Mouse (Mus musculus) hindbrain, postnatal 0 days (tissue): Measurements from ENCODE around the gene Apobec4. TPM values are rescaled to one million over a fixed set of nuclear protein-coding genes. Genes with fewer than 3 reads are reported as not detected.
A peak's percentile ranks its signal among the peaks of the same experiment; 100 is the strongest.
"Not testable (repeated sequence)": the region's sequence is repeated elsewhere in the genome, so short reads cannot be mapped to it uniquely, and the experiment has no call there.

Experiments used
- ATAC-seq: fragments of 200-750 bp; cut with Nextera tagmentation; 2 replicates; pipeline ENCODE4 v1.8.0; 2017; ENCODE audit warnings: mild to moderate bottlenecking, moderate TSS enrichment, moderate library complexity
- DNase-seq: peaks from one replicate; pipeline ENCODE4 v3.0.0-alpha.2; 2015; ENCODE audit warnings: low spot score
- H3K27ac ChIP-seq: fragments of 300-500 bp; sonication (generic); 2 replicates; pipeline ENCODE4 v1.5.1; 2014; ENCODE audit warnings: mild to moderate bottlenecking
- H3K27me3 ChIP-seq: fragments of 300-500 bp; sonication (generic); 2 replicates; pipeline ENCODE4 v1.6.1; 2014; ENCODE audit warnings: low read length, mixed read lengths; ENCODE audit not compliant: insufficient read depth
- H3K36me3 ChIP-seq: fragments of 300-500 bp; sonication (generic); 2 replicates; pipeline ENCODE4 v1.6.1; 2014; ENCODE audit warnings: low read length, mixed read lengths; ENCODE audit not compliant: insufficient read depth
- H3K4me1 ChIP-seq: fragments of 300-500 bp; sonication (generic); 2 replicates; pipeline ENCODE4 v1.6.1; 2014; ENCODE audit warnings: antibody characterized with exemption, low read length, mixed read lengths; ENCODE audit not compliant: insufficient read depth
- H3K4me2 ChIP-seq: fragments of 300-500 bp; sonication (generic); 2 replicates; pipeline ENCODE4 v1.6.1; 2014; ENCODE audit warnings: low read depth, mild to moderate bottlenecking, low read length, moderate library complexity, mixed read lengths
- H3K4me3 ChIP-seq: fragments of 300-500 bp; sonication (generic); 2 replicates; pipeline ENCODE4 v1.5.1; 2014; ENCODE audit warnings: low read length
- H3K9ac ChIP-seq: fragments of 300-500 bp; sonication (generic); replicated peaks from 2 replicates; pipeline ENCODE4 v1.6.1; 2014; ENCODE audit warnings: mild to moderate bottlenecking, low read length, moderate library complexity, mixed read lengths
- H3K9me3 ChIP-seq: fragments of 300-500 bp; sonication (generic); 2 replicates; pipeline ENCODE4 v1.6.1; 2016; ENCODE audit warnings: low read length, mixed read lengths
- CTCF ChIP-seq: IDR thresholded peaks from 2 replicates; pipeline ENCODE4 v1.5.1; 2016; ENCODE audit warnings: antibody characterized with exemption, control low read depth, low read depth
- WGBS: fragments of 180-500 bp; shearing (Covaris S2); extraction: QIAGEN DNeasy Blood & Tissue Kit; methylation state at CpG from one replicate; pipeline ENCODE4 v1.1.7; 2014; 5-methylcytosine and 5-hydroxymethylcytosine counted together
- polyA plus RNA-seq: library from polyadenylated mRNA; unstranded; fragments of >200 nt; fragmentation: Nextera tagmentation; extraction: Ambion mirVana; gene quantifications from 2 replicates; pipeline ENCODE4 v1.2.1, GENCODE M21; 2015
- total RNA-seq: library from RNA; depleted of rRNA; stranded (reverse); fragments of >200 nt; gene quantifications from 2 replicates; pipeline ENCODE4 v1.2.3, GENCODE M21; 2014

Apobec4 gene
- total and polyA plus RNA-seq, 2 experiments from 2014 or later: not detected

- H3K9me3 ChIP-seq: no peaks in the 10 kb centered on the region
- H3K9ac ChIP-seq: no peak overlapping the region
- no peaks in the 10 kb centered on the region for H3K4me1 ChIP-seq
- no peaks in the 10 kb centered on the region for H3K27me3 ChIP-seq
- ATAC-seq (0 out of 2 replicates have a peak, but pooled peaks have one; percentile 45), DNase-seq (peak; percentile 61)
- peak; percentile 64 for TF ChIP-seq CTCF
- H3K4me2 ChIP-seq: no peak overlapping the region
- H3K4me3 ChIP-seq: no peak overlapping the region
- 37% methylated on average over 10 of the region's 10 CpGs for WGBS
- no peak overlapping the region for H3K27ac ChIP-seq
- peaks cover 11% of the 10 kb centered on the region for H3K36me3 ChIP-seq
Observed at GRCm38 (mm10) chr1:152779071-152779737, 28.9 kb downstream of the Apobec4 start.

GRCm38 (mm10) chr1:152784620-152785019 is 34.3 kb downstream of the Apobec4 start:
- ATAC-seq (no peak), DNase-seq (no peak)
- no peaks in the 10 kb centered on the region for H3K9me3 ChIP-seq
- no peak overlapping the region for H3K27ac ChIP-seq
- H3K27me3 ChIP-seq: no peaks in the 10 kb centered on the region
- H3K36me3 ChIP-seq: no peaks in the 10 kb centered on the region
- H3K4me3 ChIP-seq: no peak overlapping the region
- no peak overlapping the region for H3K9ac ChIP-seq
- no peak overlapping the region for H3K4me2 ChIP-seq
- WGBS: 97% methylated on average over 8 of the region's 8 CpGs
- no peak for TF ChIP-seq CTCF
- H3K4me1 ChIP-seq: no peaks in the 10 kb centered on the region

DNA sequence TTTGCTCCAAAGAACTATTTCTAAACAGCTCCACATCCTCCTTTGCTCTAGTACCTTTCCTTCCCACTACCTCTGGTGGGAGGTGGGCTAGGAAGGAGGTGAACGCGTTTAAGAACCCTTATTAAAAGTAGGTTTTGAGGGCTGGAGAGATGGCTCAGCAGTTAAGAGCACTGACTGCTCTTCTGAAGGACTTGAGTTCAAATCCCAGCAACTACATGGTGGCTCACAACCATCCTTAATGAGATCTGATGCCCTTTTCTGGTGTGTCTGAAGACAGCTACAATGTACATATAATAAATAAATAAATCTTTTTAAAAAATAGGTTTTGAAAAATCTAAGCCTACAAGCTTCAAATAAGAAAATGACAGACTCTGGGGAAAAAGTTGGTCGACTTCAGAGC is 35.1 kb downstream of the Apobec4 start:
- H3K9me3 ChIP-seq, H3K4me1 ChIP-seq, H3K4me2 ChIP-seq, H3K9ac ChIP-seq, H3K4me3 ChIP-seq, ATAC-seq, H3K27me3 ChIP-seq, DNase-seq, H3K36me3 ChIP-seq, H3K27ac ChIP-seq: not testable (repeated sequence)
- 87% methylated on average over 3 of the region's 3 CpGs for WGBS

GRCm38 (mm10) chr1:152786953-152787352 is 36.6 kb downstream of the Apobec4 start:
- Histone ChIP-seq H3K4me1 (no peaks in the 10 kb centered on the region), H3K4me2 (no peak overlapping the region), H3K9ac (no peak overlapping the region), H3K4me3 (no peak overlapping the region), H3K27ac (no peak overlapping the region), H3K9me3 (no peaks in the 10 kb centered on the region), H3K27me3 (no peaks in the 10 kb centered on the region), H3K36me3 (no peaks in the 10 kb centered on the region)
- ATAC-seq (no peak), DNase-seq (no peak)
- no peak for TF ChIP-seq CTCF
- WGBS: 94% methylated on average over 4 of the region's 4 CpGs

DNA sequence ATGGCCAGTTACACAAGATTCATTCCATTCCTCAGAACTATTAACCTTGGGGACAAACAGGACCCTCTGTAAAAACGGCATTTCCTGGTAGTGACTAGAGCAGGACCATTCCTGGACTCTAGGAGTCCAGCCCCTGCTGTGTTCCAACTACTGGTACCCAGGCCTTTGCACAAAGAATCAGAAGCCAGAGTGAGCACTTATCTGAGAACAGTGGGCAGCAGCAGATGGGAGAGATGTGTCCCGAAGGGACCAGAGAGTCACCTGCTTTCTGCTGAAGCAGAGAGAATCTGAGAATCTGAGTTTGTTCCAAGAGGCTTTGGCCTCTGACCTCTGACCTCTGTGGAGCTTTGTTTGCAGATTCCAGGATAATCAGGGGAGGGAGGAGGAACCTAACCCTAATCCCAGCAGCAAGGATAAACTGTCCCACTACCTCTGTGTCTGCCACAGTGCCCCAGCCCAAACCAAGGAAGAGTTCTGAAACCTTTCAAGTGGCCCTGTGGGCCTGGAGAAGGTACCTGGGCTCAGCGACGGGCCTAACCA is 37.8 kb downstream of the Apobec4 start:
- Histone ChIP-seq H3K9me3 (no peaks in the 10 kb centered on the region), H3K4me3 (no peak overlapping the region), H3K27me3 (no peaks in the 10 kb centered on the region), H3K27ac (no peak overlapping the region), H3K36me3 (no peaks in the 10 kb centered on the region), H3K4me2 (no peak overlapping the region), H3K9ac (no peak overlapping the region), H3K4me1 (no peaks in the 10 kb centered on the region)
- DNase-seq (no peak), ATAC-seq (no peak)
- TF ChIP-seq CTCF: no peak
- 50% methylated on average over 4 of the region's 4 CpGs for WGBS

- DNase-seq: peak; percentile 68
- H3K4me3 ChIP-seq: no peak overlapping the region
- 28% methylated on average over 12 of the region's 12 CpGs for WGBS
- H3K9ac ChIP-seq: no peak overlapping the region
- no peak overlapping the region for H3K27ac ChIP-seq
- no peaks in the 10 kb centered on the region for H3K4me1 ChIP-seq
- H3K4me2 ChIP-seq: no peak overlapping the region
- no peaks in the 10 kb centered on the region for H3K36me3 ChIP-seq
- no peaks in the 10 kb centered on the region for H3K9me3 ChIP-seq
- H3K27me3 ChIP-seq: no peaks in the 10 kb centered on the region
- peak; percentile 68 for ATAC-seq
- TF ChIP-seq CTCF: peak; percentile 67
Observed at GRCm38 (mm10) chr1:152790254-152790653, 39.9 kb downstream of the Apobec4 start.

GRCm38 (mm10) chr1:152790821-152791220 is 40.5 kb downstream of the Apobec4 start:
- Histone ChIP-seq H3K4me1 (no peaks in the 10 kb centered on the region), H3K27me3 (no peaks in the 10 kb centered on the region), H3K27ac (no peak overlapping the region), H3K9ac (no peak overlapping the region), H3K36me3 (no peaks in the 10 kb centered on the region), H3K9me3 (no peaks in the 10 kb centered on the region), H3K4me2 (no peak overlapping the region), H3K4me3 (no peak overlapping the region)
- 25% methylated on average over 6 of the region's 6 CpGs for WGBS
- no peak for DNase-seq
- TF ChIP-seq CTCF: no peak
- no peak for ATAC-seq
